Mouse (Mus musculus) left cerebral cortex, adult 11 months (tissue): Measurements from ENCODE around the gene Ppp1r11.

Experiments
- DNase-seq: peaks from one replicate; pipeline ENCODE4 v3.0.0; 2022; ENCODE audit warnings: low spot score

The Ppp1r11 gene

DNA sequence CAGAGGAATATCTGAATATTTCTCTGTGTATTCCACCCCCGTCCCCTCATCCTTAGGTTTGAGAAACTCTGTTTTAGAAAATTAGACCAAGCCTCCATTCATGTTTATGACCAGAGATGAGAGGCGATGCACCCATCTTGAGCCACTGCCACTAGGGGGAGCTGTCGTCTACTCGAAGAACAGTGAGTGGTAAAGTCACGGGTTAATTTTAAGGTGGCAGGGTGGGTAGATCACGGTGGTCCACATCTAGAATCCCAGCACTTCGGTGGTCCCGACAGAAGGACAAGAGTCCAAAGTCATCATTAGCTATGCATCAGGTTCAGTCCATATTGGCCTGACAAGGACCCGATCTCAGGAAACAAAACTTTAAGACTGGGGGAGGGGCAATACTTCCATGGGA is 36.5 kb downstream of the Ppp1r11 start:
- no peak for DNase-seq

DNA sequence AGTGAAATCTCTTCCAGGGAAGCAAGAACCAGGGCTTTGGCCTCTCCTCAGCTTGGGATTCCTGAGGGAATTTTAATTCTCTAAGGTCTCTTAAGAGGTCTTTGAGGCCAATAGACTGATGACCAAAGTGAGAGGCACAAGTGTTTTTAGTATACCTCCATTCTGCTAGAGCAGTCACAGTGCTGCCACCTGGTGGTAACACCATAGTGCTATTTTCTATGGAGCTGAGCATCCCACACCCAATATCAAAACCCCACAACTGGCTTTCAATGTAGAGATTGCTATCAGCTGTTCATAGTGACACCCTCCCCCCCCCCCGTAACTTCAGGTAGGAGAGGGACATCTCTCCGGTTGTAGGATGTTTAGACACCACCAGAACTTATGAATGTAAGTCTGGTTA is 37.4 kb downstream of the Ppp1r11 start:
- peak; percentile 56 for DNase-seq

DNA sequence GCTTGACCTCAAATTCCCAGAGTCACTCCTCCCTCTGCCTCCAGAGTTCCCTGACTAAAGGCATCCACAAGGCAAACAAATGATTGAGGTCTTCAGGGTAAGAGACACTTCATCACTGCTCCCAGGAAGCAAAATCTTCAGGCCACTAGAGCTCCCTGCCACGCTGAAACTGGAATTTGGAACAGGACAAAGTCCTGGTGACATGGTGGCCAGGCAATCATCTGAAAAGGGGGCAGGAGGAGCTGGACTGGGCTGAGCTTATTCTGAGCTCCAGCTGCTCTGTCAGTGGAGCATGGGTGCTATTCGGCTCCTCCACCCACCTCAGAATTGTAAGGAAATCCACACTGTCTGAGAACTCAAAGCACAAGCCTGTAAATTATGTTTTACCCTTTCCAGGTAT is 39.5 kb downstream of the Ppp1r11 start:
- DNase-seq = no peak

DNA sequence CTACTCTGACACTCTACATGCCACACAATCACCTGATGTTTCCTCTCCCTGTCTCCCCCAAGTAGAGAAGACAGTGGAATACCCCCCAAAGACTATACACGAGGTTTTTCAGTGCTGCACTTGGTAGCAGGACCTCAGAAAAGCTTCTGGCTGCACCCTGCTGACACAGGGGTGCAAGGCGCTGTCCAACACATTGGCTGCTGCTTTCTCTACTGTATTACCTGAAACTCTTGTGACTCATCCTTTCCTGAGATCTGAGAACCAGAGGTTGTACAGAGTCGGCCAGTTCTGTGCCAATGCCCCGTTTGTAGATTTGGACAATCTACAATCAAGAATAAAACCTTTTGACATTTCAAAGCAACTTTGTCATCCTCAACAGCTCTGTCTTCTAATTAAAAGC is 41.7 kb downstream of the Ppp1r11 start:
- no peak for DNase-seq

DNA sequence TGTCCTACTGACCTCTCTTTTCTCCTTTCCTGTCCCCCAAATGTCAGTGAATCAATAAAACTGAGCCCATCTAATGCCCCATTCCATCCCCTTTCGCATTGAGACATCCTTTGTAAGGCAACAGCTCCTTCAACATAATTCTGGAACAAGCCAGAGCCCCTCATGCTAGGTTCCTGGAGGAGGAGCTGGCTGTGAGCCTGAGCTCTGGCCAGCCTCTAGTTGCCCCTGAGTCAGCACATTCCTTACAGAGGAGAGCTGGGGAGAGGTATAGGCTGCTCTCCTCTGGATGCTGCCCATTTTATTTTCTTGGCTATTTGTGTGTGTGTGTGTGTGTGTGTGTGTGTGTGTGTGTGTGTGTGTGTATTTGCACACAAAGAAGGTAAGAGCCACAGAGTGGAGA is 43.3 kb downstream of the Ppp1r11 start:
- DNase-seq = no peak

DNA sequence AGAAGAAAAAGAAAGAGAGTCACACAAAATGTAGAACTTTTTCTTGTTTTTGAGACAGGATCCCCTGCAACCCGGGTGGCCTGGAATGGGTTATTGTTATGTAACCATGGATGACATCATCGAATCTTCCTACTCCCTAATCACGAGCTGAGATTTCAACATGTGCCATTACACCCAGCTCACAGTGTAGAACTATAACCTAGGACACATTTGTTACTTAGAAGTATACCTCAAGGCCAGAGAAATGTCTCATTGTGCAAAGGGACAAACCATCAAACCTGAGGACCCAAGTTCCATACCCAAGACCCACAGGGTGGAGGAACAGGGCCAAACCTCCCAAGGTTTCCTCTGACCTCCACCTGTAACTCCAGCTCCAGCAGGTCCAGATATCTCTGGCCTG is 47.9 kb downstream of the Ppp1r11 start:
- no peak for DNase-seq

DNA sequence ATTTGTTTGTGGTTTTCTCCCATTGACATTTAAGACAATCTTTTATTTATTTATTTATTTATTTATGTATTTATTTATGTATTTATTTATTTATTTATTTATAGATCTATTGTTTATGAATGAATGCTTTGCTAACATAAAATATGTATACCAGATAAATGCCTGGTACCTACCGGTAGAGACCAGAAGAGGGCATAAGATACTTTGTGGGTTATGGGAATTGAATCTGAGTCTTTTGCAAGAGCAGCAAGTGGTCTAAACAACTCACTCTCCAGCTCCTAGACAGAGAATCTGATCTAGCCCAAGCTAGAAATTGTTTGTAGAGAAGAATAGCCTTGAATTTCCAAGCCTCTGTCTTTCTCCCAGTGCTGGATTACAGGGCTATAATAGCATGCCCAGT is 50.9 kb downstream of the Ppp1r11 start:
- no peak for DNase-seq

DNA sequence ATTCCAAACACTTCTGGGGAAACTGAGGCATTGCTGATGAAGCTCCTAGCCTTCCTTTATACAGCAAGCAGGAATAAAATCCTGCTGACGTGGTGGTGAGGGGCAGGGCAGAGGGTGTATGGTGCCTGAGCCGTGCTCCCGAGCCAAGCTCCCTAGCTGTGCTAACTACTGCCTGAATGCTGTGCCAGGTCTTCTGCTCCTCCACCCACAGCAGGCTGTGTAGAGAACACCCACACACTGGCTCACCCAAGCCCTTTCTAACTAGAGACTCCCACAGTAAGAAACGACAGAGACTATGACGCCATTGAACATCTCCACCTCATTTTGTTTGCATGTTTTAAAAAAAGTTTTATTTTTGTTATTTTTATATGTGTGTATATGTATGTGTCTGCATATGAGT is 51.5 kb downstream of the Ppp1r11 start:
- DNase-seq = no peak

DNA sequence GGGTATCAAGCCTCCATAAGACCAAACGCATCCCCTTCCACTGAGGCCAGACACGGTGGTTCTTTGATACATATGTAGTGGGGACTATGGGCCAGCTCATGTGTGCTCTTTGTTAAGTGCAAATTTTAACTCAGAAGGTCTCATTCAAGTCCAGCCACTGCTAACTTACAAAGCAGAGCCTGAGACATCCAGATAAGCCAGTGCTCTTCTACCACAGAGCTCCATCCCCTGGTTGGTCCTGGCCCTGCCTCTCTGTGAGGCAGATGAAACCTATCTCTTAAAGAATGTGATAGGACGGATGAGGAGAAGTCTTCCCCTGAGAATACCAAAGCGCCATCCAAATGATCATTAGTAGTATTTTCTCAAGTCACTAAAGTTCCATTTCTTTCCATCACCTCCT is 52.2 kb downstream of the Ppp1r11 start:
- DNase-seq = no peak
